Mouse (Mus musculus) B cell, adult (primary cell): ENCODE results near the gene Olfr483. TPM values are rescaled to one million over a fixed set of nuclear protein-coding genes. Genes with fewer than 3 reads are reported as not detected.

Experiments used
- total RNA-seq: library from RNA; stranded (reverse); gene quantifications from 4 replicates; pipeline ENCODE4 v1.2.4, GENCODE M21; 2023; ENCODE audit not compliant: inconsistent age

Gene Olfr483
- not detected in 4 replicates for total RNA-seq

DNA sequence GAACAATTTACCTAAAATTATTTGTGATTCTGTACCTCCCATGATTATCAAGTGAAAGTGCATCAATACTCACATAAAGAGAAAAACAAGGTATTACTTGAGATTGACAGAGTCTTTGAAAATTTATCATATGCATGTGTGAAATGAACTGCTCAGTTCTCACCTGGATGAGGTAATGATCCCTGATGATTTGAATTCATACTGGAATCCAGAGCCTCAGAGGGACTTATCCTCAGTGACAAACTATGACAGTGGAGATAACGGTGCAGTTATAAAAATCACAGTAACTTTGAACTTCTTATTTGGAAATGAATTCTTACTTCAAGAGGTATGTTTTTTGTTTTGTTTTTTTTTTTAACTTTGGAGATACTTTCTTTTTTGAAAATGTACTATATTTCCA, at the start of gene Olfr483:
Olfr483 (plus strand) TSS at position 301 of the 400 bp plus-strand sequence.

DNA sequence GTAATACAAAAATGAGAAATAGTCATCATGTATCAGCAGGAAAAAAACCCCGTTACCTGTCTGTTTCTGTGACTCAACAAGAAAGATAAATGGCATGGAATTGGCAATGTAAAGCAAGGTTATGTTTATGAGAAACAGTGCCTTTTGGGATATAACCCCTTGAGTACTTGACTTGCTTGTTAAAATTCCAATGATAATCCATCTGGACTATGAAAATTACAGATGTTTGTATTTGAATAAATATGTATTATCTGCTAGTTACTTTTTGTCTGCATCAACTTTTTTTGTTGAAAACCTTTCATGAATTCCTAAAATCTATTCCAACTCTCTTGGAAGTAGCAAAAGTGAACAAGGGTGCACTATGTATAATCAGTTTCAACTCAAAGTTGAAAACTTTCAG, 33.4 kb upstream of the Olfr483 start, which contains the start of gene Olfr480:
Olfr480 (minus strand) TSS at position 101 of the 400 bp plus-strand sequence.

GRCm38 (mm10) chr7:108079555-108079954, 21.1 kb upstream of the Olfr483 start, which contains the start of gene Olfr481:
TSS of gene Olfr481 (plus strand) at chr7:108079855.

DNA sequence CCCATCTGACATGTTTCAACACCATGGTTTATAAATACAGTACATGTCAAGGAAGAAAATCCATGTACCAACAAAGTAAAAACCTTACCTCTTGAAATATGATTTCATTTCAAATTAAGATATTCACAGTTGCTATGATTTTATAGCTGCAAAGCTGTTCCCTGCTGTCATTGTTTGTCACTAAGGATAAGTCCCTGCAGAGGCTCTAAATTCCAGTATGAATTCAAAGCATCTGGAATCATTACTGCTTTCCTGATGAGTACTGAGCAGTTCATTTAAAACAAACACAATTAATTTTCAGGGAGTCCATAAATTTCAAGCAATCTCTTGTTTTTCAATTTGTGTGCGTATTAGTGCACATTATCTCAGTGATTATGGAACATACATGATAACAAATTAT, 3.2 kb upstream of the Olfr483 start, which contains the start of gene Olfr482:
Olfr482 (minus strand) TSS at position 101 of the 400 bp plus-strand sequence.

GRCm38 (mm10) chr7:108127349-108127748, 26.7 kb downstream of the Olfr483 start, which contains the start of gene Olfr484:
TSS of gene Olfr484 (minus strand) at chr7:108127449.

Other genes with a start within 250 kb of the Olfr483 start
- 0.09 to 0.24 TPM (median 0.14 TPM) in 4 replicates for gene Olfr472, start 202.9 kb upstream of the Olfr483 start, total RNA-seq
- gene Olfr473, start 170.4 kb upstream of the Olfr483 start, total RNA-seq = not detected in 4 replicates
- not detected in 4 replicates for gene Olfr474, start 146.2 kb upstream of the Olfr483 start, total RNA-seq
- gene Olfr476, start 136.0 kb upstream of the Olfr483 start, total RNA-seq = not detected in 4 replicates
- gene Olfr477, start 114.2 kb upstream of the Olfr483 start, total RNA-seq = not detected in 4 replicates
- gene Olfr478, start 66.9 kb upstream of the Olfr483 start, total RNA-seq = not detected in 4 replicates
- not detected in 4 replicates for gene Olfr479, start 50.2 kb upstream of the Olfr483 start, total RNA-seq
- not detected in 4 replicates for gene Olfr480, start 33.5 kb upstream of the Olfr483 start, total RNA-seq
- not detected in 4 replicates for gene Olfr481, start 21.0 kb upstream of the Olfr483 start, total RNA-seq
- 0.87 to 1.7 TPM (median 1.3 TPM) in 4 replicates for gene Olfr482, start 3.3 kb upstream of the Olfr483 start, total RNA-seq
- not detected in 4 replicates for gene Olfr484, start 26.6 kb downstream of the Olfr483 start, total RNA-seq
- not detected in 4 replicates for gene Olfr485, start 59.0 kb downstream of the Olfr483 start, total RNA-seq
- gene Olfr486, start 71.9 kb downstream of the Olfr483 start, total RNA-seq = not detected in 4 replicates
- not detected in 4 replicates for gene Olfr487, start 113.8 kb downstream of the Olfr483 start, total RNA-seq
- not detected in 4 replicates for gene Olfr488, start 157.5 kb downstream of the Olfr483 start, total RNA-seq
- gene Olfr490, start 188.1 kb downstream of the Olfr483 start, total RNA-seq = not detected in 4 replicates
- not detected in 4 replicates for gene Olfr491, start 212.6 kb downstream of the Olfr483 start, total RNA-seq
- gene Olfr492, start 222.8 kb downstream of the Olfr483 start, total RNA-seq = not detected in 4 replicates
- gene Olfr493, start 246.1 kb downstream of the Olfr483 start, total RNA-seq = not detected in 4 replicates